Mouse (Mus musculus) thymus, adult 2 months (tissue): Measurements from ENCODE around the gene Mroh9. TPM values are rescaled to one million over a fixed set of nuclear protein-coding genes. Genes with fewer than 3 reads are reported as not detected.

Experiments
- DNase-seq: peaks from one replicate; pipeline ENCODE4 v3.0.0; 2021
- H3K27ac ChIP-seq: fragments of 200-500 bp; 2 replicates; pipeline ENCODE4 v1.5.1; 2012; ENCODE audit warnings: low read length, control low read depth; ENCODE audit not compliant: control insufficient read depth, insufficient read depth
- H3K27me3 ChIP-seq: fragments of 200-500 bp; 2 replicates; pipeline ENCODE4 v1.6.1; 2012; ENCODE audit warnings: mild to moderate bottlenecking, low read length, moderate library complexity, mixed read lengths; ENCODE audit not compliant: control insufficient read depth, insufficient read depth
- H3K36me3 ChIP-seq: fragments of 200-500 bp; 2 replicates; pipeline ENCODE4 v1.6.1; 2012; ENCODE audit warnings: mild to moderate bottlenecking, low read length, moderate library complexity; ENCODE audit not compliant: control insufficient read depth, insufficient read depth
- H3K4me1 ChIP-seq: fragments of 200-500 bp; replicated peaks from 2 replicates; pipeline ENCODE4 v1.6.1; 2012; ENCODE audit warnings: low read length; ENCODE audit not compliant: control insufficient read depth, insufficient read depth
- H3K4me3 ChIP-seq: fragments of 200-500 bp; 2 replicates; pipeline ENCODE4 v1.5.1; 2012; ENCODE audit warnings: mild to moderate bottlenecking, low read length, control low read depth, moderate library complexity; ENCODE audit not compliant: control insufficient read depth, insufficient read depth
- CTCF ChIP-seq: fragments of 200-500 bp; IDR thresholded peaks from 2 replicates; pipeline ENCODE4 v1.5.1; 2012; ENCODE audit warnings: mild to moderate bottlenecking, control low read depth, low read length, moderate library complexity, borderline replicate concordance; ENCODE audit not compliant: control insufficient read depth, poor library complexity, insufficient read depth; ENCODE audit errors: extremely low read depth
- POLR2A ChIP-seq: fragments of 200-500 bp; IDR thresholded peaks from 2 replicates; pipeline ENCODE4 v1.6.1; 2012; ENCODE audit warnings: mild to moderate bottlenecking, low read length, control low read depth, moderate library complexity; ENCODE audit not compliant: control insufficient read depth, poor library complexity, insufficient read depth; ENCODE audit errors: extremely low read depth
- WGBS: fragments of 180-500 bp; shearing (Covaris S2); methylation state at CpG from one replicate; pipeline ENCODE4 v1.1.7; 2018; 5-methylcytosine and 5-hydroxymethylcytosine counted together
- polyA plus RNA-seq: library from polyadenylated mRNA; depleted of rRNA; stranded (reverse); fragments of >200 nt; gene quantifications from 2 replicates; pipeline ENCODE4 v1.2.3, GENCODE M21; 2012; rRNA removed

The Mroh9 gene
- polyA plus RNA-seq, 1 experiment, result not detected

- Histone ChIP-seq H3K36me3 (no peaks in the 10 kb centered on the region), H3K27me3 (no peaks in the 10 kb centered on the region), H3K4me1 (no peaks in the 10 kb centered on the region), H3K27ac (no peak within 1 kb of the TSS), H3K4me3 (no peak within 1 kb of the TSS)
- 78% methylated on average over 1 of the region's 1 CpGs for WGBS
- DNase-seq, result no peak
- TF ChIP-seq CTCF, result no peak
- TF ChIP-seq POLR2A, result no peak
Measured at GRCm38 (mm10) chr1:162984428-162984827, 101.0 kb downstream of the Mroh9 start, which contains the start of gene Fmo3. TSS of gene Fmo3 (minus strand) at chr1:162984528.

Other genes with a start within 250 kb of the Mroh9 start
- gene Fmo1, start 219.1 kb downstream of the Mroh9 start, polyA plus RNA-seq, result 14.1 and 16.3 TPM in 2 replicates
- 0.88 and 2.1 TPM in 2 replicates for gene Fmo2, start 186.9 kb downstream of the Mroh9 start, polyA plus RNA-seq
- gene Fmo6, start 148.2 kb downstream of the Mroh9 start, polyA plus RNA-seq, result 0.05 TPM in 1 of 2 replicates, not detected in the other
- 0.34 and 0.41 TPM in 2 replicates for gene Fmo3, start 101.1 kb downstream of the Mroh9 start, polyA plus RNA-seq
- 1.9 TPM in 2 replicates for gene Prrx1, start 228.0 kb upstream of the Mroh9 start, polyA plus RNA-seq